Mouse (Mus musculus): Measurements from ENCODE around the gene Aim2.

- TF ChIP-seq CTCF (IDR thresholded peaks at IDR 0.05; ENCODE audit: borderline replicate concordance, extremely low read depth, insufficient read depth, insufficient read length) (no peak), POLR2A (IDR thresholded peaks at IDR 0.05; ENCODE audit: borderline replicate concordance, extremely low read depth, insufficient read depth, insufficient read length, poor library complexity, severe bottlenecking) (no peak)
Measured at GRCm38 (mm10) chr1:173348527-173348926, 2.2 kb upstream of the Aim2 start.

All from brain, embryonic 14.5 days (tissue).